Mouse (Mus musculus) fat pad, adult 2 months (tissue): ENCODE data around the gene Gstt1.
A peak's percentile ranks its signal among the peaks of the same experiment; 100 is the strongest.
"Not testable (repeated sequence)": the region's sequence is repeated elsewhere in the genome, so short reads cannot be mapped to it uniquely, and the experiment has no call there.

Experiments
- DNase-seq: peaks from one replicate; pipeline ENCODE4 v3.0.0-alpha.2; 2011; ENCODE audit warnings: low read depth, low spot score; ENCODE audit errors: extremely low read depth

The Gstt1 gene

DNA sequence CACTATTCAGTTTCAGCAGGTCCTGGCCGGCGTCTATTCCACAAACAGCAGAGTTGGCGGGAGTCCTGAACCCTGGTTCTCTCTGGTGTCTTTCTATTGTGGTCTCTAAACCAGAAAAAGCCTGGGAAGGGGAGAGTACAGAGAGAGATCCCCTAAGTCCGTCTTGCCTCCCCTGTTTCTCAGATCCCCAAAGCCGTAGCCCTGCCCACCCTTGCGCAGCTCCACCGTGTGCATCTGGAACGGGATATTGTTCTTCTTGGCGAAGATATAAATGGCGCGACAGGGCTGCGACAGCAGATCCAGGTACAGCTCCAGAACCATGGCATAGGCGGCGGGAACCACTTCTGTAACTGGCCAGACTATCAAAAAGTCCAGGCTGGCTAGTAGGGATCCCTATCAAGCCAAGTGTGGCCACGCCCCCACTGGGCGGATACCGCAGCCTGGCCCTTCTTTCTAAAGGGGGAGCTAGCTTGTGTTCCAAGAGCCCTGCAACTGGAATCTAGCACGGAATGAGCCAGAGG, at the start of gene Gstt1:
Gene Gstt1 (minus strand): TSS at position 409 of the 521 bp plus-strand sequence.
- DNase-seq = no peak

DNA sequence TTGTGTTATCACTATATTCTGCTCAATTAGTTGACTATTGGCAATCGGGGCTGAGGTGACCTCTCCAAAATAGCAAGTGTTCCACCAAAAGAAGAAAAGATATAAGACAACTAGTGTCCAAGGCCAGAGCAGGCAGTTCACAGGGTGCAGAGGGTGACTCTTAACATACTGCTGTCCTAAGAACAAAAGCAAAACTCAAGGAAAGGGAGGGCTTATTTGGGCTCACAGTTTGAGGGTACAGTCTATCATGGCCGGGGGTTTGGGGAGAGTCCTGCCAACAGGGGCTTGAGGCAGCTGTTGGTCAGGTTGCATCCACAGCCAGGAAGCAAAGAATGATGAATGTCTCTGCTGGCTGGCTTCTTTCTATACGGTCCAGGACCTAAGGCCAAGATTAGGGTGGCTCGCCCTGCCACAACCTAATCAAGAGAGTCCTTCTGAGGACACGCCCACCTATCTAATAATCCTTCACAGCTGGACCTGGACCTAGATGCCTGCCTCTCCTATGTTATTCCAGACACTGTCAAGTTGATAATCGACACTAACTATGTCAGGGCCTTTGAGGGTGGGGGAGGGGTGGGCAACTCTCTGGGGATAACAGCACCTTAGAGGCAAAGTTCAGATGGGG, 47.0 kb upstream of the Gstt1 start:
- DNase-seq = no peak

DNA sequence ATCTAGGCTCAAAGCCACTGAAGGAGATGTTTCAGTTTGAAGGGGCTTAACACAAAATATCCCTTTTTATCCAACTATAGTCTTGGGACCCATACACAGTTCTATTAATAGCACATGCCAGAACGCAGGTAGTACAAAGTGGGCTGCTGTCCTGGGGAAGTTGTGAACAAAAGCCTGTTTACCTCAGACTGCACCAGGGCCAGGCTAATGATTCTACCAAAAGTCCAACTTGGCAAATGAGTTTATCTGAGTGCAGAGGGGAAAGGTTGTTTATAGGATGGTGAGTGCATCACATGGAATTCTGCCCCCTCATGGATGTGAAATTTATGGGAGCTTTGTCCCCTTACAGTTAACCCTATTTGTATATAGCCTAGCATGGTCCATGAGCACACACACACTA, 46.4 kb upstream of the Gstt1 start:
- no peak for DNase-seq

DNA sequence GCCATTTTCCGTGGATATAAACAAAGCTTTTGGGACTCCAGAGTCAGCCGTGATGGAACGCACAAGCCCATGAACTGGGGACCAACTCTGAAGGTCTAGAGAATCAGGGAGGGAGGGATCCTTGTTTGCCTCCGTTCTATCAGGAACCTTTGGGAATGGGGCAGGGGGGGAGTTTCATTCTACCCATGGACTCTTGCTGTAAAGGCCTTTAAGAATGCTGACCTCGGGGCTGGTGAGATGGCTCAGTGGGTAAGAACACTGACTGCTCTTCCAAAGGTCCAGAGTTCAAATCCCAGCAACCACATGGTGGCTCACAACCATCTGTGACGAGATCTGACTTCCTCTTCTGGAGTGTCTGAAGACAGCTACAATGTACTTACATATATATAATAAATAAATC, 45.5 kb upstream of the Gstt1 start:
- not testable (repeated sequence) for DNase-seq

DNA sequence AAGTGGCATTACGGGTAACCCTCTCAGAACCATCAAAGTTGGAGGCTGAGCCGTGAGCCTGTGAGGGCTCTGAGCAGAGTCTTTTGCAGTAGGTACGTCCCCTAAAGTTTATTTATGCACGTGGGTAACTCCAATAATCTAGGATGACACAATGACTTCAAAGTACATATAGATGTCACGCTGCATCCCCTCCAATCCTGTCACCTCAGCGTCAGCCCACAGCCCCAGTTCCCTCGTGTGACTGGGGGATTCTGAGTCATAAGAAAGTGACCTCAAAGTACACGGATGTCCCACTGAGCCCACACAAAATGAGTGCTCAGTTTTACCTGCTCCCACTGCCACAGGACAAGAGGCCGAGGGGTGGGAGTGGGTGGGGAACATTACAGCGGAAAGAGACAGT, 40.7 kb upstream of the Gstt1 start:
- DNase-seq = no peak

DNA sequence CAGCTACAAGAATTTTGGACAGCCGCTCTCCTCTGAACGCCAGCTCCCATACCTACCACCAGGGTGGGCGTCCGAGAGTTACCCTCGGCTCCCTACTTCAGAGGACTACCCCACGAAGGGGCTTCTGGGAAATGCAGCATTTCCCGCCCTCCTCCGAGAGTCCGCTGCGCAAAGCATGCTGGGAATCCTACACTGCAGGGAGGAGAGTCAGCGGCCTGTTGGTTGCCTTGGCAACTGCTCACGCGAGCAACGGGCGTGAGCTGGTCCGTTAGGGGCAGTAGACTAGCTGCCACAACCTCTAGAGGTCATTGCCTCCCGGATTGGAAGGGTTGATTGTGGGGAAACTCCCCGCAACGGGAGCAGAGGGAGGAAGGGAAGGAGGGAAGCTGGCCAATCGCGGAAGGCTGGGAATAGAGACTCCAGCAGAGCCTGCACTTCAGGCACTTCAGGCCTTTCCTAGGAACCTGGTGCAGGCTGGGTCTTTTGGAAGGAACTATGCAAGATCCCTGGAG, 38.9 kb upstream of the Gstt1 start, which contains the start of gene Gstt2:
Gene Gstt2 (minus strand): TSS at position 177 of the 512 bp plus-strand sequence.
- DNase-seq = no peak

DNA sequence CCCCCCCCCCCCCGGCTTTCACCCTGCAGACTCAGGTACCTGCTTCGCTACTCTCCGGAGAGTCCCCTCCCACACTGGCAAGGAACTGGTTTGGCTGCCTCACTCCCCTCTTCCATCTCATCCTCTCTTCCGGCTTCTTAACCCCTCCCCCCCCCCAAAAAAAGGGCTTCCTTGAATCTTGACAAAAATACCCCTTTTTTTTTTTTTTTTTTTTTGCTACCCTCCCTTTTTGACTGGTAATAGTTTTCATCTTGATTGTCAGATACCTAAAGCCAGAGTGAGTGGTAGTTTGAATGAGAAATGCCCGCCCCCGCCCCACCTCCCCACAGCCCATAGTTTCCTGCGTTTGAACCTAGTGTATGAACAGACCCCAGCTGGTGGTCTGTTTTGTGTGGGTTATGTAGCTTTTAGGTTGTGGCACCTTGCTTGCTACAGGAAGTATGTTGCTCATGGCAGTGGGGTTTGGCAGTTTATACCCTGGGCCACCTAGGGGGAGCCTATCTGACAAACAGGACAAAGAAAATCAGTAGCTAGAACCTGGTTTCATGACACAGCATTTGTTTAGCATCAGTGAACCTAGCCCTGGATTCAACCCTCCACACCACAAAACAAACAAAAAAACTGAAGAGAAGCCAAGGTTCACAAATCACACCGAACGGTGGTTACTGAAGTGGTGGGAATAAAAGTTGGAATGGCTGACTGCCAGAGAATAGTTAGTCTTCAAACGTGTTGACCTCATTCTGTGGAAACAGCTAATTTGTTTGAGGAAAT, 37.6 kb upstream of the Gstt1 start:
- DNase-seq = no peak

DNA sequence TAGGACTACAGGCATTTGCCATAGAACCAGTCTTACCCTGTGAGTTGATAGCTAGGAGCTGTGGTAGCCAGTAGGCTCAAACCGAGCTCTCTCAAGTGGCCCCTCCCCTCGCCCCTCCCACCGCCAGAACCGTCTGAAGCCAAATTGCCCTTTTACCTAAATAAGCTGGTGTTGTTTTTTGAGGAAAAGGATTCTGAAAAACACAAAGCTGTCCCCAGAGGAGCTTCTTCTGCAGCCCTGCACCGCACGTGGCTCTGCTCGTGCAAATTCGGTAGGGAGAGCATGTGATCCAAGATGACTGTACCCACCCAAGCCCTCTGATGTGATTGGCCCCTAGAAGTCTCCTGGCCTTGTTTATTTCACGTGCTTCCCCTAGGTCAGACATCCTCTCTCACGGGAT, 36.9 kb upstream of the Gstt1 start:
- DNase-seq = no peak

DNA sequence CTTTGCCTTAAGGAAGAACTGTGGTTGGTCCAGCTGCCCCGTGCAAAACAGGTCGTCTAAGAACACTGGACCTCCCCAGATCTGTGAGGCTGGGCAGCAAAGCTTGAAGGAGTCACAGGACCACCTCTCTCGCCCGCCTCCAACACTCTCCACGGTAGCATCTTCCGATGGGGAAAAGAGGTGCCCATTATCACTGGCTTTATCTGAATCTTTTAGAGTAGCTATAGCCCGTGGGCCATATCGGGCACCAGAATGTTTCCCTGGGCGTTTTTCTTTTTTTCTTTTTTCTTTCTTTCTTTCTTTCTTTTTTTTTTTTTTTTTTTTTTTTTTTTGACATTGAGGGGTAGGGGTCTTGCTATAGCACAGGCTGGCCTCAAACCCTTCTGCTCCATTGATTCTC, 36.3 kb upstream of the Gstt1 start:
- no peak for DNase-seq

DNA sequence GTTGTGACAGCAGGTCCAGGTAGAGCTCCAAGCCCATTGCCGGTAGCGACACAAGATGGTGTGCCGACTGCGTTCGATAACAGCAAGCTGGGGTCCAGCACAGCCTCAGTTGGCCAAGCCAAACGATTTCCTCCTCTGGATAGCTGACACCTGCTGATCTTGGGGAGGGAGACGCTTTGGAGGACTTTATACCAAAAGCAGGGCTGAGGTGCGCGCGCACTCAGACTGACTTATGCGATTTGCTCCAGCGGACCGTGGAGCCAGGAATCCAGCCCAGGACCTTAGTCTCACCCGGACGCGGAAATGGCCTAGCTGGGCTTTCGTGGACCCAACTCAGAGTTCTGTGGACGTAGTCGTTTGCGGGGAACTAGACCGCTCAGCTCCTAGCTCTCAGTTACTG, 35.9 kb upstream of the Gstt1 start:
- no peak for DNase-seq

DNA sequence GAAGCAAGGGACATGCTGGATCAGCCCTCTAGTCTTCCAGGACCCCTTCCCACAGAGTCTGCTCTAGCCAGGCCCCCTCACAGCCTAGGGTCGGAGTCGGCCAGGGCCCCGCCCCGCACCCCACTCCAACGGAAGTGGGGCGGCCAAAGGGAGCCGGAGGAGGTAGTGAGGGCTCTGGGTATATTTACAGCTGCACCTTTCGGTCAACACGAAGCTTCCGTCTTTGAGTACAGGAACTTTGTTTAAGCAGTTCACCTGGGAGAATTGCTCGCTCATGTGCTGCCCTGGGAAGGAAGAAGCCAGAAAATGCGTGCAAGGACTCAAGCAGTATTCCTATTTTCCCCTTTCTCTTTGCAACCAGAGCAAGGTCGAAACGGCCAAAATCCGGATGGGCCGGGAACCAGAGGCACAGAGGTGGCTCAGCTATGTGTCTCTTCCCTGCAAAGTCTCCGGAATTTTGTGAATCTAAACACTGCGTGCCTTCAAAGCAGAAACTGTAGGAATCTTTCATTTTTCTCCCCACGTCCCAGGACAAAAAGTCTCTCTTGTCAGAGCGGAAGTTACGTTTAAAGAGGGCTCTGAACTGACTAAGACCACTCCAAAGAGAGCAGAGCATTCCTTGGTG, 35.2 kb upstream of the Gstt1 start:
- DNase-seq = no peak

DNA sequence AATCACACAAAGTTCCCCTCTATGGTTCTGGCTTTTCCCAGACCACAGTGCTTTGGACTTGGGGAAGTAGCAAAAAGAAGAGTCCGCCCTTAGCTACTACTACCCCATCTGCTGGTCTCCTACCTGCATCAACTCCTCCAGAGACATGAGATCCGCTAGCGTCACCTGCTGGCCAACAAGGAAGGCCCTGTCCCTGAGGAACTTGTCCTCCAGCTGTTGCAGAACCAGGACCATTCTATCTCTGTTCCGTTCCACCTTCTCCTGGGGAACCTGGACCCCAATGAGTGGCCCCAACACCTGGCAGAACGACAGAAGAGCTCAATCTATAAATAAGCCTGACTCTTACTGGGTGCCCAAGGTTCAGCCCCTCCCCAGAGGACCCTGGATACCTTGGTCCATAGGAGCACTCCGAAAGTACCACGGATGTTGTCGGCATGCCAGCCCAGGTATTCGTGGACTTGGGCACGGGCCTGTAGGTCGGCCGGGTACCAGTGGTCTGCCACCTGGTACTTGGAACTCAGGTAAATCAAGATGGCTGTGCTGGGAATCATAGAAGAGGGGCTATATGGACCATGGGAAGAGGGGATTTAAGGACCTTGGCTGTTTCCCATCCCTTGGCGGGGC, 34.0 kb upstream of the Gstt1 start:
- no peak for DNase-seq

DNA sequence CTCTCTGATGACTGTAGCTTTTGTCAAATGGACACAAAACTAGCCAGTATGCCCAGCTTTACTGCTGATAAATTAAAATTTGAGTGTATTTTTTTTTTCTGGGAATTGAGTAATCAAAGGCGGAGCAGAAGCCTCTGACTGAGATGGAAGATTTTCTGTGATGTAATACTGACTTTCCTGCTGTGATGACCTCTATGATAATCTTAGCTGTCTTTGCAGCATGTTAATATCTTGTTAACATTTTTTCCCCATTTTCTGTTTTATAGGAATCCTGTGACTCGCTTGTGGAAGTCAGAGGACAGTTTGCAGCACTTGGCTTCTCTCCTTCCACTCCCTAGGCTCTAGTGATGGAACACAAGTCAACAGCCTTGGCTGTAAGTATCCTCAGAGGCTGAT, 31.9 kb upstream of the Gstt1 start:
- DNase-seq = no peak

DNA sequence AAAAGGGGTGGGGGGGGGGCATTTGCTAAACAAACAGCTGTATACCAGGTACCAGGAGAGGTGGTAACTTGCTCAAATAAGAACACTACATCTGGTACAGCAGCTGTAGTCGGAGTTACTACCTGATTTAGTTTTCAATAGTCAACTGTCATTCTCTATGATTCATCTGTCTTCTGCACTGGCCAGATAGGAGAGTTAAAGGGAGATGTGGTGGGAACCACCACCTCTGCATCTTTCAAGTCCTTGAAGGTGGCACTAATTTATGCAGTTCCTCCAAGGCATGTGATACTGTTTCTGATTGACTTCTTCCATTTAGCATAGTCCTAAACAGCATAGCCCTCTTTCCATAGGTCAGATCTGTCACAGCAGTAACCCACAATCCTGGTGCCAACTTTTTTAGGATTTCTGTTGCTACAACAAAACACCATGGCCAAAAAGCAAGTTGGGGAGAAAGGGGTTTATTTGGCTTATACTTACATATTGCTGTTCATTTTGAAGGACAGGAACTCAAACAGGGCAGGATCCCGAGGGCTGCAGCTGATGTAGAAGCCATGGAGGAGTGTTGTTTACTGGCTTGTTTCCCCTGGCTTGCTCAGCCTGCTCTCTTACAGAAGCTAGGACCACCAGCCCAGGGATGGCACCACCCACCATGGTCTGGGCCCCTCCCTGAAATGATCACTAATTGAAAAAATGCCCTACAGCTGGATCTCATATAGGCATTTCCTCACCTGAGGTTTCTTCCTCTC, 31.3 kb upstream of the Gstt1 start:
- no peak for DNase-seq

DNA sequence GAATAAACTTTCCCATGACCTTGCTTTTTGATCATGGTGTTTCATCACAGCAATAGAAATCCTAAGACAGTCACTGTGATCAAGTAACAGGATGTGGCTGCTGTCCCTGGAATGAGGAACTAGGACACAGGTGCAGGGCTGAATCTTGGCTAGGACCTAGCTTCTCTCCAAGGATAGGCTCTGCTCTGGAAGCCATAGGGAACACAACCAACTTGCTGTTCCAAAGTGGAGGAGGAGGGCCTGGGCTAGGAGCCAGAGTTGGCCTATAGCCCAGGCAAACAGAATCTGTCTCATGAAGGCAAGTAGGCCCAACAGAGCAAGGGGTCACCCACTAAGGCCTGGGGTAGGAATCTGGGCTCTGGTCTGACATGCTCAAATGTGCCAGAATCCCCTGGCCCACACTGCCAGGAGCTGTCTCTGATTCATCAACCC, 30.1 kb upstream of the Gstt1 start:
- DNase-seq = peak; percentile 91

DNA sequence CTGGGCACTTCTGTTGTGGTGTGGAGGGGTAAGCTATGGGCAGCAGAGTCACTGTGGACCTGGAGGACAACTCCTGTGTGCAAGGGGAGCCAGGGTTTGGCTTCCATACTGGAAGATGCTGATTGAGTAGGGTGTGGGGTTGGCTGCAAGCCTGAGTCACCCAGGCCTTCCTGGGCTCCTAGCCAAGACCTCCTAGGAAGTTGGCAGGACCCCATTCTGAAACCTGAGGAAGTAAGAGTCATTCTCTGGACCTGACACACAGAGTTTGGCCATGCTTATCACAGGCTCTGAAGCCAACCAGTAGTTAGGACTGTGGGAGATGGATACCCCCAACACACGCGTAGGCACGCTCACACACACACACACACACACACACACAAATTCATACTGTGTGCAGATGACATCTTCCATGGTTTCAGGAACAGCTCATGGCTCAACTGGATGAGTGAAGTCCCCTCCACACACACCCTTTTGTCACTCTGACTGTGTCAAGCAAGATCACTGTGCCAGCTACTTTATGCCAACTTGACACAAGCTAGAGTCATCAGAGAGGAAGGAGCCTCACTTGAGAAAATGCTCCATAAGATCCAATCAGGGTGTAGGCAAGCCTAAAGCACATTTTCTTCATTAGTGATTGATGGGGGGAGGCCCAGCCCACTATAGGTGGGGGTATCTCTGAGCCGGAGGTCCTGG, 29.4 kb upstream of the Gstt1 start:
- no peak for DNase-seq

DNA sequence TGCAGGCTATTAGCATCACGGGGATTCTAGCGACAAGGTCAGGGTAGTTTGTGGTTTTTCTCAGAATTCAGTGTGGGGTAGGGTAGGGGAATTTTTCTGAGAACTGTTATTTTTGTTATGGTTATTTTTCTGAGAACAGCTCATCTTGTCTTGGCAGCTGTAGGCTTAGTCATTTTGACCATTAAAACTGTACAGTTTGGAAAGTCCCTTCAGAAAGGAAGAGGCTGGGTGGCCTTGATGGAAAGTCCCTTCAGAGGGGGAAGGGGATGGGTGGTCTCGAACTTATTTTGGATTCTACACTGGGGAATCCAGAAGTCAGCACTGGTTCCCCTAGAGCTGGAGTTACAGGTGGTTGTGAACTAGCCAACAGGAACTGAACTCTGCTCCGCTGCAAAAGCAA, 26.1 kb upstream of the Gstt1 start:
- no peak for DNase-seq

DNA sequence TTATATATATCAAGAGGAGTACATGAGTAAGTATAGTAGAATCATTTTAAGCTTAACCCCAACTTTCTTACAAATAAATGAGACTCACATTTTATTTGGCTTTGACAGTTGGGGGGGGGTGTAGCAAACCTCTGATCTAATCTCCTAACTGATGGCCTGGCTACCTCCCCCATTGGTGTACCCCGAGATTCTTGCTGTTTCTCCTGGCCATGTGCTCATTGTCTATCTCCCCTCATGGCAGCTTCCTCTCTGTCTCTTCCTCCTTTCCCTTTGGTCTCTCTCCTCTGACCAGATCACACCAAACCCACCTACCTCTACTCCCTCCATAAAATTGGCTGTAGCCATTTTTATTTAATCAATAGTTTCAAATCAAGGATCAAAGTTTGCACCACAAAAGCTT, 25.4 kb upstream of the Gstt1 start:
- no peak for DNase-seq

DNA sequence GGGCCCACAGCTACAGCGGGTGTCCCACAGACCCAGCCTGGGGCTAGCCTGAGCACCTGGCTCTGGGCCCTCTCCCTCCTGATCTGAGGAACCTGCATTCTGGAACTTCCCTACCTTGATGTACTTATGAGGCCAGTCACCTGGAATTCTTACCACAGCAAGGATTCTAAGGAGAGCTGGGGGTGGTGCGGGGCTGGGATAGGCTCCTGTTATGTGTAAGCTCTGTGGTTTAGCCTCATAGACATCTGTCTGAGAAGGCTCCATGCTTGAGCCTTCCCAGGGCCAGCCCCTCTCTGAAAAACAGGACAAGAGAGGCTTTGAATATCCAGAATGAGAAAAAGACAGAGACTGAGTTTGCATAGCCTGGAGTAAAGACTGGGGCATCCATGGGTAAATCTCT, 24.1 kb upstream of the Gstt1 start, which contains the start of gene Gstt4:
Gene Gstt4 (minus strand): TSS at position 101 of the 400 bp plus-strand sequence.
- DNase-seq = no peak

DNA sequence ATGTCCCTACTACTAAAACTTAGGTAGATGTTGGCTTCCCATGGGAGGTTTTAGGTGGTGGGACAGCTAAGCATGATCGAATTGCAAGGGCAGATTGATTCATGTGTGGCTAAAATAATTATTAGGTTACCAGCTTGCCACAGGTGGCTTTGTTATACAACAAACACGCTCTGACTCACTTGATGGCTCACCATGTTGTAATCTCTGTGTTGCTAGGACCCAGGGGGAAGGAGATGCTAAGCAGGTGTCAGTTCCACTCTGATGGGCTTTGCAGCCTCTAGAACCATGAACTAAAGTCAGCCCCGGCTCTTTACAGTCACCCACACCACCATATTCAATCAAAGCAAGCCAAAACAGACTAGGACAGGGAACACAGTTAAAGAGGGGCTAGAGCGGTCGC, 21.5 kb upstream of the Gstt1 start:
- DNase-seq = no peak
